Mouse (Mus musculus) ovary, postnatal 36 days (tissue): ENCODE measurements at regions not wholly inside any gene's neighbourhood (a gene's known extent, or its start where the extent isn't known, plus 50 kb on each side); places are given as distances from the start of the nearest gene placed in this dataset.
A peak's percentile ranks its signal among the peaks of the same experiment; 100 is the strongest.

ENCODE experiments used
- DNase-seq: peaks from one replicate; pipeline ENCODE4 v3.0.0; 2022; ENCODE audit warnings: low spot score, mixed read lengths

DNA sequence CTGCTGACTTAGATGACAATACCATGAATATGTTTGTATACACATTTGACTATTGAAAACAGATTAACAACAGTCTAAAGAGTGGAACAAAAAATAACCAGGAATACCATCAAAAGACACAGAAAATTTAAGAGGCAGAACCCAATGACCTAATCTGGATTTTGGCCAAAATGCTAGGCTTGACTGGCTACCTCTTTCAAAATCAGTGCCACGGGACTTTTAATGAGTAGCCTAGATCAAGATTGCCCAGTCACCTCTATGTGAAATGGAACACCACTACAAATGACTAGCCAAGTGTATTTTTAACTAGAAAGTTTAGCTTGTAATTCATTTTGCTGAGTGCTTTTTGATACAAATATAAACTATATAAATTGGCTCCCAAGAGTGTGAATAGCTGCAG lies 286.0 kb upstream of the N6amt1 start:
- no peak for DNase-seq

DNA sequence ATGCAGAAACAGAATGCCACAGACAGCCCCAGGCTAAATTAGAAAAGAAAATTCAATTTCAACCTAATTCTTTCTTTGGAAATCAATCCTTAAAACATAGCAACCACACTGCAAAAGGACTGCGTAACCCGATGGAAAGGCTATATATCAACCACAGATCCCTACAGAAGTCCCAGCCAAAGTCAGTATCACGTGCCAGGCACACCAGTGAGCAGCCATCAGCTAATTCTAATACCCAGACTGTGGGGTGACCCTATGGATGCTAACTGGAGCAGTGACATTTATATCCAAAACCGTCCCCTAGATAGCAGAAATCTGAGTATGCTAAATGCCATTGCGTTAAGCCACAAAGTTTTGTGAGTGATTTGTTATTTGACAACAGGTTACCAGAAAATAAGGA lies 286.5 kb upstream of the N6amt1 start:
- no peak for DNase-seq

DNA sequence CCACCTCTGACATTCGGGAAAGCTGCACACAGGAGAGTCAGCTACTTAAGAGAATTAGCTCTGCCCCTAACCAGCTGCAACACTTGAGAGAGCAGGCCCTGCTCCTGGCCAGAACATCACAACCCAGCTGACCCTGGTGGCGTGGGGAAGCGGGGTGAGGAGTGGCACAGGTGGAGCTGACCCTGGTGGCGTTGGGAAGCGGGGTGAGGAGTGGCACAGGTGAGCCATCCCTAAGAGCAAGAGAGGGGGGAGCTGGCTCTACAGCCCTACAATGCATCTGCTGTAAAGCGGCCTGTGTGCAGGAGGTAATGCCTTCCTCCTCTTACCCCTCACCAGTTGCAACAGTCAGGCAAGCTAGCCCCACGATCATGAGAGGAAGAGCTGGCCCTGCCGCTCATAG lies 293.5 kb upstream of the N6amt1 start:
- DNase-seq: no peak

DNA sequence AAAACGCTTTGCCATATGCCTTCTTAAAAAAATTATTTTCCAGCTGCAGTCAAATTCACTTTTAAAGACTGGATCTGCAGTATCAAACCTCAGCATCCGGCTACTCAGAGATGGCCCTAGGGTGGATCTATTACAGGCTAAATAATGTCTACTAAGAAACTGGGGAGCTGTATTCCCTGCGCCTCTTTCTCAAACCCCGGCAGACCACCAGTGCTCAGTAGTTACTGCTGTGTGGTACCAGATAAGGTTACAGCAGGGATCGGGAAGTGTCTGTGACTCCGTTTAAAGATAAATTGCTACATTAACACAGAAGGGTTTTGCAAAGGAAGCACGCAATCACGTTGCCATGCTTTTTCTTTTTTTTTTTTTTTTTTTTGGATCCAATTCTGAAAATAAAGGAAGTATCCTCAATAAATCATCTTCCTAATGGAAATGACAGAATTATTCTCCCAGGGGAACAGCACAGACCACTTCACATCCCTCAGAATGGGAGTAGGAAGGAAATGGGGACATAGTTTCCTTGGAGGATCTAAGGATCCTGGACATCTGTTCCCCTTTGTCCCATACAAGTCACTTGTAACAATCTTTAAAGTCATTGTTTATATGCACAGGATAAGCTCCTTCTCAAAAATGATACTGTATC lies 304.1 kb upstream of the N6amt1 start:
- DNase-seq: no peak

DNA sequence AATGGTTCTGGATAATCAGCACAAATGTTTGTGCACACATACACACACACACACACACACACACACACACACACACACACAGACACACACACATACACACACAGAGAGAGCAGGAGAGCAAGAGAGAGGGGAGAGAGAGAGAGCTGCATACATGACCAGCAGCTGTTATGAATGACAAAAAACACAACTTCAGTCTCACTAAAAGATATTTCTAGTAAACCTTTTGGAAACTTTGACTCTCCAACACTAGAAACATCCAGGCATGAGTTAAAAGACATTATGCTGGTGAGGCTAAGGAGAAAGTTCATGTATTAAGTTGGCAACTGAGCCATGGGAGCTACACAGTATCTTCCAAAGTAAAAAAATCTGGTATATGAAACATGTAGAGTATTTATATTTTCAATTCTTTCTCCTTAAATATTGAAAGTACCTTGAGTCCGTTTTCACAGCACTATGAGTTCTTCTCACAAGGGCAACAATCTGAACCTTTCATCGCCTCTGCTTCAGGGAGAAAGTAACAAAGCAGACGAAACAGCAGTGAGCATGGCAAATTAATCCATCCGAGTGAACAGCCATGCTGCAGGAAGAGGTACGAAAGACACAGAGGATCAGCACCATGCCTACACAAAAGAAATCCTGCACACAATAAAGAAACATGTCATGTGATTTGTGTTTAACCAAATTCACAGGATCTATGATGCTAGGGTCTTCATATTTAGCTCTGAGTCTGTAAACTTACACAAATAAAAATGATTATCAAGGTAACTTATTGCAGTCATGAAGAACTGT lies 309.0 kb upstream of the N6amt1 start:
- no peak for DNase-seq

DNA sequence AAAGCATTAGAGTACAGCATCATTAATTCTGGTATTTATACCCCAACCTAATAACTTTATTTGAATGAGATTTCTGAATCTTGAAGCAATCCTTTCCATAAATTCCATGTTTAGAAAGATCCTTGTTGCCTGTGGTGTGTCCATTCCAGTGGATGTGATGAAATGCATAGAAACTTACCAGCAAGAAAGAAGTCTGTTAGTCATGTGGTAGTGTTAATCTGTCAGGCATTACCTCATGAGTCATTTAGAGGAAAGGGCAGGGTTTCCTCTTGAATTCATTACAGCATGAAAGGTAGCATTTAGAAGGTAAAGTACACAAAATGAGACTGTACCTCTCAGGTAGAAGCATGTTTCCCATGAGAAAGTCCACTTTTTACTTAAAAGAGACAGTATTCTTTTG lies 310.3 kb upstream of the N6amt1 start:
- no peak for DNase-seq

DNA sequence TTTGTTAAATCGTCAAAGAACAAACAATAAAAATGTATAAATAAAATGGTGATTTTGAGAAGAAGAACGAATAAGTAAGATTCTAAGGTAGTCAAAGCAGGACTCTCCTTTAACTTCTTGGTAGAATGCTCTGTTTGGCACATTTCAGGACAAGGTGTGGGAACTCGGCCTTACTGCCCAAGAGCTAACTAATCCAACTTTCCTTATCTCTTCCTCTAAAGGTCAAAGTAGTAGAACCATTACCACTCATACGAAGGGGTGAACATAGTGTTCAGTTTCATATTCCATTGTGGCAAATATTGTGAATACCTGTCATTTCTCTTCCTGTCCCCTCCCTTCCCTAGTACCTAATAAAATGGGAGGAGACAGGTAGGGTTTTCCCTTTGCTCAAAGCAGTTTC lies 313.6 kb upstream of the N6amt1 start:
- DNase-seq: no peak

DNA sequence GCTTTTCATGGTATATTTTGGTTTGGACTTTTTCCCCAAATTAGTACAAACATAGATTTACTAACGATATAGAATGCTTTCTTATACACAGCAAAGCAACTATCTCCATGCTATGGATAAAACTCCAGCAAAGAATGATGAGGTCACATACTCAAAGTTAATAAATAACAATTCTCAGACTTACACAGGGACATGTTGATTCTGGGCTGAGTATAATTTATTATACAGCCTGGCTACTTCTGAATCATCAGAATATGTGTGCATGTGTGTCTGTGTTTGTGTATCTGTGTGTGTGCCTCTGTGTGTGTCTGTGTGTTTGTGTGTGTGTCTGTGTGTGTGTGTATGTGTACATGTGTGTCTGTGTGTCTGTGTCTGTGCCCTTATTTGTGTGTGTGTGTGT lies 314.1 kb upstream of the N6amt1 start:
- no peak for DNase-seq

DNA sequence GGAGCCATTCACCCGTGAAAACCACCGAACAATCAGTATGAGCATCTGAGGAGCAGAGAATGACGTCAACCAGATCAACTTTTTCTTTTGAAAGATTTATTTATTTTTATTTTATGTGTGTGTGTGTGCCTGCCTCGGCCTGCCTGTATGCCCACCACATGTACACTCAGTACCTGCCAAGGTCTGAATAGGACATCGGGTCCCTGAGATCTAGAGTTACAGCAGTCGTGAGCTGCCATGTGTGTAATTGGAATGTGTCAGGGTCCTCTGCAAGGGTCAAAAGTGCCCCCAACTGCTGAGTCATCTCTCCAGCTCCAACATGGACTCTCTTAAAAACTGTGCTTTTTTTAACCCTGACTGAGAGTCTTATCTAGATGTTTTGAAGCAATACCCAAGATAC lies 316.9 kb upstream of the N6amt1 start:
- no peak for DNase-seq

DNA sequence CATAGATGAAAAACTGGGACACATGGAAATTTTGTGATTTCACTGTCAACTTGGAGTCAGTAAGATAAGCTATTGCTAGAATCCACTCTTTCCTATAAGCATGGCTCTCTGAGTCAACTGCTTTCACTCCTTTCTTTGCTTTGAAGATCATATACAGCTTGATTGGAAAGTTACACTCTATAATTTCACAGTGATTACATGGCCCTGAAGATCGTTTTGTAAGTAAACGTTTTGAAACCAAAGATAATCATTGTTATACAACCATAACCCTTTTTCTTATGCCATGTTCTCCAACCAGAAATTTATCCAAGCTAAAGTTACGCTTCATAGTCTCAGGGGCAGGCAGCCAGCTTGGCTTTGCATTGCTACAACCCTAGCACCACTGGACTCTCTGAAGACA lies 322.1 kb upstream of the N6amt1 start:
- no peak for DNase-seq

DNA sequence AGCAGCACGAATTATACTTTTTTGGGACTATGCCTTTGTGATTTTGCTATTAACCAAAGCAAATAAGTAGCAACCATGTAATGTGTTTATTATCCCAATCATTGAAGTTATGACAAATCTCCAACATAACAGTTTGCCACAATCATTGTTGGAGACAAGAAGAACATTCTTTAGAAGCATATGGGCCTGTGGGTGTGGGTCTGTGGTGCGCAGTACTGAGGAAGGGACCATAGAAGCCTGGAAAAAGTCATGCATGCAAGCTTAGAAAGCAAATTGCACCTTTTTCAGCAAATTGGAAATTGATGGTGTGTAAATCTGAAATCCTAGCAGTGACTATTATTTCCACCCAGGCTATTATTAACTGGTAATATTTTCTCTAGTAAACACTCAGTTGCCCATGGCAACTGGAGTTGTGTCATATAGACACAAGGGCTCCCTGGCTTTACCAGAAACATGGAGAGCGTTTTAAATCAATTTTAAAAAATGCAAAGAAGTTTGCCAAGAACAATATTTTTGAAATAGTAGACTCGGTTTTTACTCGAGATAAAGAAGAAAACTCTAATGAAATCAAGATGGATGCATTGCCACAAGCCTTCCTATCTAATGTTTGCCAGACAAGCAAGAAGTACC lies 325.4 kb upstream of the N6amt1 start:
- DNase-seq: no peak

DNA sequence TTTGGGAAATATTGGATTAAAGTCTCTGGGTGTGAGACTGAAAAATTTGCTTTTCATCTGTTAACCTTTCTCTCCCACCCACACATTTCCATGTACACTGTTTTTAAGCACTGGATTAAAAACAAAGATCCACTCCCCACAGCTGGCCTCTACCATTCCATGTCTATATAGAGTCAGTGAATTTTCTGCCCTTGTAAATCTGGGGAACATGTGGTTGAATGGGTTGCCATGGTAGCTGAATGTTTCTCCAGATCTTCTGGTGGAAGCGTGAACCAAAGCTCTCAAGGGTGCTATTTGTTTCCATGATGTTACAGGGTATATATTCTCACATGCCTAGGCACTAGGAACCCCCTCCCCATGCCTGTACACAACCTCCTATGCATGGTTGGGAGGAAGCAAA lies 326.4 kb upstream of the N6amt1 start:
- no peak for DNase-seq

DNA sequence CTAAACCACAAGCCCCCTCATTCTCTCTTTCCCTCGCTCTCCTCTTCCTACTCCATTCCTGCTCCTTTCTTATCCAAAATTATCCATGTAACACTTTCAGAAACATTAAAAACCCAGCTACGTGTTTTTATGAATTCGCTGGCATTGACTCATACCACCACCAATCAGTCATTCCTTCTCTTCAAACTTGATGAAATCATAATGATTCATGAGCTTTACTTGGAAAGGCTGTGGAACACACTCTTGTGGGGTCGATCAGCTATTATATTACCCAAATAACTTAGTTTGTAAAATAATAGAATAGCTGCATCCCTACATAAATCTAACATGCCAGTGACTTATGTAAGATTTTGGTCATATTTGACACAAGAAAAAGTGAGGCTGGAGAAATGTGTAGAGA lies 331.9 kb upstream of the N6amt1 start:
- DNase-seq: no peak

DNA sequence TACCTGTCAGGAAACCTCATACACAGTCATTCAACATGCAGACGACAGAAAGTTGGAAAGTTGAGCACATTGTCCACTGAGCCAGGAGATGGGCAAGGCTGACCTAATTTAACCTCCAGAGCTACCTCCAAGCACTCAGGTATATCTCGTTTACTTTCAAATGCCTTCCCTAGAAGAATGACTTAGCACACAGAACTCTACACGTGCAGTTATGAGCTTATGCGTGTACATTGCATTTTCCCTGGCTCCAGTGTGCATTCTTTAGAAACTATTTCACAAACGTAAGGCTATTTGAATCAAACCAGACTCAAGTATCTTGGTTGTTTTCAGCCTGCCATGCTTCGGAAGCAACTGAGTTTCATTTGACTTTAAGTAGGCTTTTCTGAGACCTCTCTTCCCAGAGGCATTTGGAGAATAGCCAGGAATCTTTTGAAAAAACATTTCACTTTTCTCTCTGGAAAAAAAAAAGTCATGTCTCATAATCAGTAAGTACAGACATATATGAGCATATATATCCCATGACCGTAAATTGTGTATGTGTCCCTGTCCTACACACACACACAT lies 336.8 kb upstream of the N6amt1 start:
- DNase-seq: no peak

DNA sequence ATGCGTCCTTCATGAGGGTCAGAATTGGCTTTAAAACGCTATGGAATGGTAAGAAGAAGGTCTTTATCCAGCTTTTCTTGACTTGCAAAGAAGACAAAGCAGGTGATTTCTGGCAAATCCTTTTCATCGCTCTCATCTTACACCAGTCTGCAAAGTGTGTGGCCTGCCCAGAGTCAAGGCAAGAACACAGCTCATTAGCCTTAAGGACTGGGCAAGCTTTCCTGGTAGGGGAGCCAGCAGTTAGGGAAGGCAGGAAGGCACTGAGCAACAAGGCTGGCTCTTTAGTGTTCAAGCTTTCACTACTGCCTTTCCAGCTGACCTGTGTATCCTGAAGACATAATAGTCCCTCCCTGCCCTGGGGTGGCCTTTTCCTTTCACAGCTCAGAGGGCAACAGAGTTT lies 352.4 kb upstream of the N6amt1 start:
- DNase-seq: no peak

DNA sequence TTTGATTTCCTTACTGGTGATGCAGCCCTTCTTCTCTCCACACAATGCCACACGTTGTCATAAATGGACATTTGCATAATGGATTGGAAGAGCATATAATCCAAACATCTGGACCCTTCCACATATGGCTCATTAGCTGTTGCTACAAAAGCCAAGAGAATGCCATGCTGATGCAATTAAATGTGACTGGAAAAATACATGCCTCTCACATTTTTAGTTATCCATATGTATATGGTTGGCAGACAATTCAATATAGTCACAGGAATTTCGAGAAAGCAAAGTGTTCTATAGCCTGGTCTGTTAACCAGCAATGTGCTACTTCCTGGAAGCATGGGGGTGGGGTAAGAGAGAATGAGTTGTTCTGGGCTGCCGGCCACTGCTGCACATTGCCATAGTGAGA lies 352.9 kb upstream of the N6amt1 start:
- no peak for DNase-seq

DNA sequence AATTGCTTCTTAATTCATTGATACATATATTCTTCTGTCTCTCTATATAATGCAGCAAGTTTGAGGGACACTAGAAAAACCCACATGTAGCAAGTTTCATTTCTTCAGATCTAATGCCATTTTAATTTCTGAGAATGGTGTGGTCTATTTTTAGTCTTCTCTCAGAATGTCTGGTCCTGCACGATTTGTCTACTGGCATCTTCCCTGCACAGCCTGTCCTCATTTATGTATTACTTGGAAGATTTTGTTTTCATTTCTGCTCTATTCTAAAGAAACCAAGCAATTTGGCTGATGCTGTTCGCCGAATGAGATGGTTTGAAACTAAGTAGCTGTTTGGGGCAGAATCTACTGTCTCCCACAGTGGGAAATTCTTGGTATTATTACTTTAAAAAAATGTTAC lies 382.3 kb upstream of the N6amt1 start:
- no peak for DNase-seq

DNA sequence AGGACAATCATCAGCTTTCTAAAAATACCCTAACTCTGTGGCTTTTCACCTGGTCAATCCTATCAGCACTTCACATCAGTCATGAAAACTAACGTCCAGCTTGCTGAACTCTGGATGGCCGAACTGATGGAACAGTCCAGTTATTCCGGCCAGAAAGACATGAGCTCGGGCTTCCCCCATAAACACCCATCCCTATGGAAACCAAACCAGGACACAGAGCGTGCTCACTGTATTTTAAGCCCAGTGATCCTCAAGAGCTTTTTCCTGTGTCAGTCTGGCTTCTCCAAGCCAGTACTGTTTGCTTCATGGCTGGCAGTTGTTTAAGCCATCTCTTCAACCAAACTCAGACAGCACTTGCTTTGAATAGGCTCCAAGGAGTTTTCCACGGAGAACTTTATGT lies 404.3 kb upstream of the N6amt1 start:
- DNase-seq: no peak

DNA sequence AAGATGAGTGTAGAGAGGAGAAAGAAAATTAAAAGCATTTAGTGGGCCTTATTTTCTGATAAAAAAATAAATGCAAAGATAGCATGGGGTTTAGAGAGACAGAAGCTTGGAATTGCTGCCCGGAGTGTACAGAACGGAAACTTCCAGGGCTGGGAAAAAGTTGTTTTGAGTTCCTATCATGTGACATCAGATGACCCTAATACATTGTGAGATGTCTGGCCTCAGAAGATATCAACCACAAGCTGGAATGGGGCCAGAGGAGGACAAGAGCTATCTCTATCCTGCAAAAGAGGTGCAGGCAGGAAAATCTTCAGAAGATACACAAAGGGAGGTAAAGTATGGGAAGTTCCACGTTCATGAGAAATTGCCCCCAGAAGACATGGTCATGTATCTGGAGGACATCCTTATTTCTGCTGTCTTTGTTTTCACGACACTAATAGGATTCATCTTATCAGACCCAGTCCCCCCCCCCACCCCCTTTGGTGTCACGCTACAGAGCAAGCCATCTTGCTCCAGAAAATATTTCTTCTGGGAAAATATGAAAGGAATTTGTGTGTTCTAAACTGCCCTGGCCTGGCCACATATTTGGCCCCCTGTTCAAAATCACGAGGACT lies 408.3 kb upstream of the N6amt1 start:
- DNase-seq: no peak

DNA sequence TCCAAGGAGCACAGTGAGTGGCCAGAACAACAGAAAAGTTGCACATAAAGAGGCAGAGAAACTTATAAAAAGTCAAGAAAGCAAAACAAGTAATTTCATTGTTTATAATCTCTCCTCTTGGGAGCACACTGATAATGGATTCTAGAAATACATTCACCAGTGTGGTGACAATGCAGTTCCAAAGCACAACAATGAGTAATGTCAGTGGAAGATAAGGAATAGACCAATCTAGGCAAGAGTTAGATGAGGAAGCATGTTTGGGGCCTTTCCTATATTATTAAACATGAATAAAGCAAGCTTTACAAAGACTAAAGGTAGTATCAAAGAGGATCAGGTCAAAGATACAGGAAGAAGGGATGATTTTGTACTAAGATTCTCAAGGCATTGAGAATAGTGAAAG lies 408.9 kb upstream of the N6amt1 start:
- no peak for DNase-seq

DNA sequence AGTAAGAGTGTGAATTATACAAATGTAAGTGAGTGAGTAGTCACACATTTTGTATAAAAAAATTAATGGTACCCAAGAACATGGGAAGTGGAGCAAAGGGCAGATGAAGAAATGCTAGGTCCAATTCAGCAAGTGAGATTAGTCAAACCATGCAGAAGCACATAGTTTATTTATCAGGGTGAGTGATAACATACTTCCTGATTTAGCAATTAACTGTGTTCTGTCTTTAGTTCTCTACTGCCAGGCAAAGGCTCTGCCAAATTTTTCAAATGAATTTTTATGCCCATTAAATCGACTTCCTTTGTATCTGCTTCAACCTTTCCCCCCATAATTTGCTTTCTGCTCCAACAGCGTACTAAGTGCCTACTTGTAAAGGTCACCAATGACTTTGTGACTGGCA lies 419.0 kb upstream of the N6amt1 start:
- no peak for DNase-seq

DNA sequence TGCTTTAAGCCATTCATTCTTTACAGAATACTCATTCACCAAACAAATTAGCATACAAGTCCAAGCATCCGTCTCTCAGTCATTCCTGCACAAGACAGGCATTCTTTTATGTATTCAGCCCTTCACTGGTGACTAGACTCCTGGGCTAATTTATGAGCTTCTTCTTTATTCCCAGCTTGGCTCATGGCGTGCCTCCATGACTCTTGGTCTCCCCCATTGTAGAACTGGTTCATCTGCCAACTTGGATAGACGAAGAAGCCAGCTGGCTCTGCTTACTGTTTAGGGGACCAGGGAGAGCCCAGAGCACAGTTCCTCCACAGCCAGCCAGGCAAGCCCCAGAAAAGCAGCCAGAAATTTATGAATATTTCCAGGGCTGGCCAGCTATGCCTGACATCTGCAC lies 421.2 kb upstream of the N6amt1 start:
- peak; percentile 24 for DNase-seq
